Comparison of ENCODE assay signal across 8 mouse cellular contexts in genomic region chr11:77216761-77217130, GRCm38 (mm10). TPM values are rescaled to one million over a fixed set of nuclear protein-coding genes. Genes with fewer than 3 reads are reported as not detected.
DNase-seq lines count a peak whose midpoint lies in the region; ATAC-seq and TF ChIP-seq lines count a peak whose summit lies in the region.

No protein-coding gene starts in this region.

- peaks cover 8 to 11% of the 10 kb centered on the region in 2 experiments; a peak in 3 of 4 replicates for H3K4me1 ChIP-seq in MEL (ENCODE audit: control insufficient read depth in 1 of 2, insufficient read depth in 2 of 2, low read length in 2 of 2)
- H3K4me1 ChIP-seq in embryonic facial prominence, embryonic 13.5 days: peaks cover 14% of the 10 kb centered on the region
- H3K4me1 ChIP-seq in intestine, embryonic 15.5 days (replicated peaks): 0 out of 2 replicates have a peak, but pooled peaks cover 4% of the 10 kb centered on the region
- H3K4me1 ChIP-seq in midbrain, embryonic 15.5 days: peaks cover 25% of the 10 kb centered on the region

- no peak for ATAC-seq in embryonic facial prominence, embryonic 13.5 days (ENCODE audit: insufficient number of reproducible peaks, insufficient read depth, low FRiP score, low TSS enrichment, low read depth)
- ATAC-seq in intestine, embryonic 15.5 days: peak; percentile 52
- peak; percentile 76 for ATAC-seq in midbrain, embryonic 15.5 days (replicated peaks)

- TF ChIP-seq POLR2A in MEL (IDR thresholded peaks at IDR 0.05; ENCODE audit: control insufficient read depth in 1 of 2, insufficient read depth in 1 of 2, low read depth in 1 of 2, low read length in 2 of 2, poor library complexity in 1 of 2): no peak

- no peak for TF ChIP-seq RAD21 in MEL (IDR thresholded peaks at IDR 0.05; ENCODE audit: low read depth, low read length)

- peak overlapping the region; percentile 96 for H3K9ac ChIP-seq in MEL (ENCODE audit: control insufficient read depth, low read depth, low read length, poor library complexity, severe bottlenecking)
- peak overlapping the region; percentile 84 for H3K9ac ChIP-seq in embryonic facial prominence, embryonic 13.5 days
- peak overlapping the region; percentile 85 for H3K9ac ChIP-seq in intestine, embryonic 15.5 days
- peak overlapping the region; percentile 93 for H3K9ac ChIP-seq in midbrain, embryonic 15.5 days

- 0% methylated on average over 11 of the region's 11 CpGs for WGBS in embryonic facial prominence, embryonic 13.5 days
- WGBS in intestine, embryonic 15.5 days: 0% methylated on average over 11 of the region's 11 CpGs
- WGBS in midbrain, embryonic 15.5 days: 0% methylated on average over 11 of the region's 11 CpGs

- H3K36me3 ChIP-seq in MEL (ENCODE audit: control insufficient read depth in 1 of 2, insufficient read depth in 2 of 2, low read length in 2 of 2): peaks cover 0 to 18% of the 10 kb centered on the region in 2 experiments; a peak in 2 of 4 replicates
- H3K36me3 ChIP-seq in embryonic facial prominence, embryonic 13.5 days: no peaks in the 10 kb centered on the region
- H3K36me3 ChIP-seq in intestine, embryonic 15.5 days: no peaks in the 10 kb centered on the region
- H3K36me3 ChIP-seq in midbrain, embryonic 15.5 days (replicated peaks): no peaks in the 10 kb centered on the region

- H3K9me3 ChIP-seq in MEL (replicated peaks; ENCODE audit: insufficient read depth, low read length): no peaks in the 10 kb centered on the region
- no peaks in the 10 kb centered on the region for H3K9me3 ChIP-seq in embryonic facial prominence, embryonic 13.5 days
- H3K9me3 ChIP-seq in intestine, embryonic 15.5 days: no peaks in the 10 kb centered on the region
- no peaks in the 10 kb centered on the region for H3K9me3 ChIP-seq in midbrain, embryonic 15.5 days

- peak overlapping the region; percentile 98 for H3K27ac ChIP-seq in layer of hippocampus, adult 2 months
- H3K27ac ChIP-seq in MEL (ENCODE audit: control insufficient read depth, low read depth, low read length): peak overlapping the region; percentile 78
- peak overlapping the region; percentile 88 for H3K27ac ChIP-seq in embryonic facial prominence, embryonic 13.5 days
- H3K27ac ChIP-seq in intestine, embryonic 15.5 days: peak overlapping the region; percentile 89; the same call in 1 of the 2 replicates
- H3K27ac ChIP-seq in midbrain, embryonic 15.5 days: peak overlapping the region; percentile 99

- no peaks in the 10 kb centered on the region for H3K27me3 ChIP-seq in MEL (ENCODE audit: control insufficient read depth in 1 of 2, insufficient read depth in 2 of 2, low read length in 2 of 2)
- H3K27me3 ChIP-seq in embryonic facial prominence, embryonic 13.5 days: no peaks in the 10 kb centered on the region
- no peaks in the 10 kb centered on the region for H3K27me3 ChIP-seq in intestine, embryonic 15.5 days (replicated peaks)
- H3K27me3 ChIP-seq in midbrain, embryonic 15.5 days (replicated peaks): no peaks in the 10 kb centered on the region

- no peak for TF ChIP-seq EP300 in MEL (IDR thresholded peaks at IDR 0.05; ENCODE audit: low read depth in 1 of 2, low read length in 2 of 2)

- H3K4me2 ChIP-seq in embryonic facial prominence, embryonic 13.5 days: peak overlapping the region; percentile 72
- H3K4me2 ChIP-seq in intestine, embryonic 15.5 days (replicated peaks): peak overlapping the region; percentile 91
- H3K4me2 ChIP-seq in midbrain, embryonic 15.5 days: peak overlapping the region; percentile 86

- H3K79me2 ChIP-seq in MEL (ENCODE audit: control insufficient read depth, insufficient read depth, low read length, poor library complexity): peaks cover 27% of the 10 kb centered on the region

- peak in 1 of 2 experiments; percentile 38 for DNase-seq in layer of hippocampus, adult 2 months (ENCODE audit: low spot score in 2 of 2)
- DNase-seq in layer of hippocampus, postnatal 10 days (ENCODE audit: low spot score in 2 of 2): no peak
- DNase-seq in MEL (ENCODE audit: low read depth, low spot score): no peak
- DNase-seq in adrenal gland, postnatal 10 days: no peak
- DNase-seq in cerebellum, adult 9-11 months: no peak

- H3K4me3 ChIP-seq in layer of hippocampus, adult 2 months: peak overlapping the region; percentile 85
- peak overlapping the region; percentile 86 to 93 for H3K4me3 ChIP-seq in MEL (ENCODE audit: control insufficient read depth in 1 of 2, insufficient read depth in 1 of 2, low read depth in 2 of 2, low read length in 2 of 2)
- H3K4me3 ChIP-seq in embryonic facial prominence, embryonic 13.5 days: peak overlapping the region; percentile 84
- H3K4me3 ChIP-seq in intestine, embryonic 15.5 days (replicated peaks): peak overlapping the region; percentile 82
- H3K4me3 ChIP-seq in midbrain, embryonic 15.5 days: peak overlapping the region; percentile 84

- TF ChIP-seq CTCF in layer of hippocampus, adult 2 months (conservative IDR thresholded peaks at IDR 0.05): no peak
- TF ChIP-seq CTCF in MEL (IDR thresholded peaks at IDR 0.05 in 2 of 3, conservative IDR thresholded peaks at IDR 0.05 in 1 of 3; ENCODE audit: control insufficient read depth in 1 of 3, insufficient read depth in 1 of 3, low read depth in 2 of 3, low read length in 3 of 3, poor library complexity in 1 of 3, severe bottlenecking in 1 of 3): no peak

TF ChIP-seq in MEL, 35 proteins besides CTCF, POLR2A, EP300 and RAD21:
- 0 out of 2 replicates have a peak, but pooled peaks have one; percentile 29 for TF ChIP-seq MAX (IDR thresholded peaks at IDR 0.05; ENCODE audit: low read length)
- TF ChIP-seq ETS1 (IDR thresholded peaks at IDR 0.05; ENCODE audit: low read depth, low read length): peak; percentile 22; the same call in 1 of the 2 replicates
- no peak for TF ChIP-seq BHLHE40 (IDR thresholded peaks at IDR 0.05; ENCODE audit: borderline replicate concordance, low read depth, low read length)
- TF ChIP-seq JUND (IDR thresholded peaks at IDR 0.05; ENCODE audit: low read depth, low read length): peak; percentile 79; the same call in 1 of the 2 replicates
- 0 out of 2 replicates have a peak, but pooled peaks have one; percentile 31 for TF ChIP-seq CHD1 (IDR thresholded peaks at IDR 0.05; ENCODE audit: low read depth, low read length)
- TF ChIP-seq SMC3 (IDR thresholded peaks at IDR 0.05; ENCODE audit: low read depth, low read length): peak; percentile 15; the same call in 1 of the 2 replicates
- 0 out of 2 replicates have a peak, but pooled peaks have one; percentile 17 for TF ChIP-seq HCFC1 (IDR thresholded peaks at IDR 0.05; ENCODE audit: low read depth, low read length)
- no peak for TF ChIP-seq NRF1 (IDR thresholded peaks at IDR 0.05; ENCODE audit: insufficient read depth, low read depth, low read length, poor library complexity, severe bottlenecking)
- no peak for TF ChIP-seq MYB (IDR thresholded peaks at IDR 0.05; ENCODE audit: low read depth, low read length)
- peak; percentile 52; the same call in 1 of the 2 replicates for TF ChIP-seq MYC (IDR thresholded peaks at IDR 0.05; ENCODE audit: low read depth, low read length)

RNA-seq across cellular contexts. Expression of gene Ssh2, which starts 0.7 kb away (rescaled TPM):
- total RNA-seq in layer of hippocampus, adult 2 months (2021): 10 to 100 TPM; 33.6 to 35.9 TPM
- total RNA-seq in layer of hippocampus, postnatal 10 days (2021): 10 to 100 TPM; 44.9 to 46.5 TPM
- 6.3 and 9.7 TPM in 2 replicates for total RNA-seq in MEL (2012; rRNA removed)
- polyA plus RNA-seq in MEL (2012; ENCODE audit: insufficient read depth in 1 of 2, insufficient read length in 2 of 2, low read depth in 1 of 2, low replicate concordance in 2 of 2, missing spikeins in 1 of 2): 10 to 100 TPM; 16.5 to 29.2 TPM
- polyA plus RNA-seq in embryonic facial prominence, embryonic 13.5 days (2015; fragmentation: Nextera tagmentation; extraction: Ambion mirVana): 8.5 and 10.1 TPM in 2 replicates
- 5.7 and 5.8 TPM in 2 replicates for polyA plus RNA-seq in intestine, embryonic 15.5 days (2015; fragmentation: Nextera tagmentation; extraction: Ambion mirVana)
- polyA plus RNA-seq in midbrain, embryonic 15.5 days (2015; fragmentation: Nextera tagmentation; extraction: Ambion mirVana): 18.8 and 21.1 TPM in 2 replicates
- 10 to 100 TPM; 32.6 to 38.0 TPM for total RNA-seq in adrenal gland, postnatal 10 days (2021)

RNA-seq across cellular contexts. Expression of gene Efcab5, which starts 28.0 kb away (rescaled TPM):
- 1 to 10 TPM; 2.9 to 5.6 TPM for total RNA-seq in layer of hippocampus, adult 2 months (2021)
- total RNA-seq in layer of hippocampus, postnatal 10 days (2021): 1 to 10 TPM; 2.3 to 2.4 TPM
- total RNA-seq in MEL (2012; rRNA removed): 0.23 and 0.27 TPM in 2 replicates
- polyA plus RNA-seq in MEL (2012; ENCODE audit: insufficient read depth in 1 of 2, insufficient read length in 2 of 2, low read depth in 1 of 2, low replicate concordance in 2 of 2, missing spikeins in 1 of 2): under 1 TPM in 1 of 2 experiments, not detected in 1; 0.29 TPM
- 0.48 and 0.58 TPM in 2 replicates for polyA plus RNA-seq in embryonic facial prominence, embryonic 13.5 days (2015; fragmentation: Nextera tagmentation; extraction: Ambion mirVana)
- polyA plus RNA-seq in intestine, embryonic 15.5 days (2015; fragmentation: Nextera tagmentation; extraction: Ambion mirVana): 0.24 and 0.47 TPM in 2 replicates
- polyA plus RNA-seq in midbrain, embryonic 15.5 days (2015; fragmentation: Nextera tagmentation; extraction: Ambion mirVana): 0.57 and 0.94 TPM in 2 replicates
- under 1 TPM; 0.18 to 0.60 TPM for total RNA-seq in adrenal gland, postnatal 10 days (2021)
